Mouse (Mus musculus) brown adipose tissue, adult 24 weeks (tissue): Measurements from ENCODE around the gene Tgfbr3. TPM values are rescaled to one million over a fixed set of nuclear protein-coding genes. Genes with fewer than 3 reads are reported as not detected.

Source experiments
- polyA plus RNA-seq: library from polyadenylated mRNA; stranded (reverse); fragments of >200 nt; gene quantifications from 2 replicates; pipeline ENCODE4 v1.2.4, GENCODE M21; 2012; ENCODE audit not compliant: missing spikeins, insufficient read depth, insufficient read length

Gene Tgfbr3
- polyA plus RNA-seq, 1 experiment, result 27.0 TPM

Other genes with a start within 250 kb of the Tgfbr3 start
- 2.4 and 3.6 TPM in 2 replicates for gene Brdt, start 41.5 kb upstream of the Tgfbr3 start, polyA plus RNA-seq
- gene Ephx4, start 113.1 kb upstream of the Tgfbr3 start, polyA plus RNA-seq, result not detected in 2 replicates
- gene Lpcat2b, start 141.9 kb upstream of the Tgfbr3 start, polyA plus RNA-seq, result not detected in 2 replicates
- gene Btbd8, start 148.4 kb upstream of the Tgfbr3 start, polyA plus RNA-seq, result 2.5 and 3.8 TPM in 2 replicates
- not detected in 2 replicates for gene Gm42669, start 218.0 kb upstream of the Tgfbr3 start, polyA plus RNA-seq
- gene 1700028K03Rik, start 245.1 kb upstream of the Tgfbr3 start, polyA plus RNA-seq, result not detected in 2 replicates